Mouse (Mus musculus) forebrain, embryonic 12.5 days (tissue): ENCODE measurements at regions not wholly inside any gene's neighbourhood (a gene's known extent, or its start where the extent isn't known, plus 50 kb on each side); places are given as distances from the start of the nearest gene placed in this dataset.
A peak's percentile ranks its signal among the peaks of the same experiment; 100 is the strongest.

Experiments used
- ATAC-seq: fragments of 200-750 bp; cut with Nextera tagmentation; 2 replicates; pipeline ENCODE4 v1.8.0; 2017; ENCODE audit warnings: moderate TSS enrichment; ENCODE audit not compliant: low FRiP score
- H3K27ac ChIP-seq: fragments of 300-500 bp; sonication (generic); 2 replicates; pipeline ENCODE4 v1.5.1; 2016; ENCODE audit warnings: mild to moderate bottlenecking
- H3K27me3 ChIP-seq: fragments of 300-500 bp; sonication (generic); 2 replicates; pipeline ENCODE4 v1.6.1; 2016; ENCODE audit warnings: mild to moderate bottlenecking
- H3K36me3 ChIP-seq: fragments of 300-500 bp; sonication (generic); replicated peaks from 2 replicates; pipeline ENCODE4 v1.6.1; 2016; ENCODE audit warnings: mild to moderate bottlenecking
- H3K4me1 ChIP-seq: fragments of 300-500 bp; sonication (generic); 2 replicates; pipeline ENCODE4 v1.6.1; 2016
- H3K4me2 ChIP-seq: fragments of 300-500 bp; sonication (generic); 2 replicates; pipeline ENCODE4 v1.6.1; 2016; ENCODE audit warnings: mild to moderate bottlenecking, moderate library complexity
- H3K4me3 ChIP-seq: fragments of 300-500 bp; sonication (generic); replicated peaks from 2 replicates; pipeline ENCODE4 v1.5.1; 2016; ENCODE audit warnings: mild to moderate bottlenecking
- H3K9ac ChIP-seq: fragments of 300-500 bp; sonication (generic); 2 replicates; pipeline ENCODE4 v1.6.1; 2016; ENCODE audit warnings: mild to moderate bottlenecking
- H3K9me3 ChIP-seq: fragments of 300-500 bp; sonication (generic); 2 replicates; pipeline ENCODE4 v1.6.1; 2016
- WGBS: fragments of 180-500 bp; shearing (Covaris S2); methylation state at CpG from one replicate; pipeline ENCODE4 v1.1.7; 2016; 5-methylcytosine and 5-hydroxymethylcytosine counted together

GRCm38 (mm10) chr8:103343891-103344290, 558.4 kb upstream of the Cdh11 start:
- Histone ChIP-seq H3K27ac (no peak overlapping the region), H3K4me2 (no peak overlapping the region), H3K36me3 (no peaks in the 10 kb centered on the region), H3K4me1 (no peaks in the 10 kb centered on the region), H3K4me3 (no peak overlapping the region), H3K9ac (no peak overlapping the region), H3K27me3 (no peaks in the 10 kb centered on the region), H3K9me3 (no peaks in the 10 kb centered on the region)
- 91% methylated on average over 3 of the region's 3 CpGs for WGBS
- ATAC-seq: no peak

- Histone ChIP-seq H3K9ac (no peak overlapping the region), H3K4me3 (no peak overlapping the region), H3K27ac (no peak overlapping the region), H3K9me3 (no peaks in the 10 kb centered on the region), H3K36me3 (no peaks in the 10 kb centered on the region), H3K4me1 (no peaks in the 10 kb centered on the region), H3K4me2 (no peak overlapping the region), H3K27me3 (no peaks in the 10 kb centered on the region)
- ATAC-seq: no peak
- WGBS: 83% methylated on average over 2 of the region's 2 CpGs
Measured at GRCm38 (mm10) chr8:103344871-103345270, 559.4 kb upstream of the Cdh11 start.

- ATAC-seq: no peak
- Histone ChIP-seq H3K36me3 (no peaks in the 10 kb centered on the region), H3K9me3 (no peaks in the 10 kb centered on the region), H3K4me2 (no peak overlapping the region), H3K27ac (no peak overlapping the region), H3K9ac (no peak overlapping the region), H3K4me3 (no peak overlapping the region), H3K27me3 (no peaks in the 10 kb centered on the region), H3K4me1 (no peaks in the 10 kb centered on the region)
- 67% methylated on average over 7 of the region's 7 CpGs for WGBS
Measured at GRCm38 (mm10) chr8:103347158-103347871, 561.9 kb upstream of the Cdh11 start.

- Histone ChIP-seq H3K36me3 (no peaks in the 10 kb centered on the region), H3K27me3 (no peaks in the 10 kb centered on the region), H3K27ac (no peak overlapping the region), H3K9me3 (no peaks in the 10 kb centered on the region), H3K9ac (no peak overlapping the region), H3K4me2 (no peak overlapping the region), H3K4me1 (0 out of 2 replicates have a peak, but pooled peaks cover 4% of the 10 kb centered on the region), H3K4me3 (no peak overlapping the region)
- WGBS: 69% methylated on average over 3 of the region's 3 CpGs
- ATAC-seq: no peak
Measured at GRCm38 (mm10) chr8:103361713-103362112, 576.3 kb upstream of the Cdh11 start.

- WGBS: 75% methylated on average over 2 of the region's 2 CpGs
- Histone ChIP-seq H3K27me3 (0 out of 2 replicates have a peak, but pooled peaks cover 3% of the 10 kb centered on the region), H3K9me3 (no peaks in the 10 kb centered on the region), H3K4me1 (0 out of 2 replicates have a peak, but pooled peaks cover 4% of the 10 kb centered on the region), H3K36me3 (no peaks in the 10 kb centered on the region), H3K4me2 (no peak overlapping the region), H3K4me3 (no peak overlapping the region), H3K27ac (no peak overlapping the region), H3K9ac (no peak overlapping the region)
- ATAC-seq: no peak
Measured at GRCm38 (mm10) chr8:103370394-103370793, 585.0 kb upstream of the Cdh11 start.

- Histone ChIP-seq H3K9ac (no peak overlapping the region), H3K27me3 (no peaks in the 10 kb centered on the region), H3K9me3 (no peaks in the 10 kb centered on the region), H3K4me2 (no peak overlapping the region), H3K4me3 (no peak overlapping the region), H3K4me1 (no peaks in the 10 kb centered on the region), H3K27ac (no peak overlapping the region), H3K36me3 (no peaks in the 10 kb centered on the region)
- 68% methylated on average over 1 of the region's 1 CpGs for WGBS
- ATAC-seq: no peak
Measured at GRCm38 (mm10) chr8:103373007-103373406, 587.6 kb upstream of the Cdh11 start.

- Histone ChIP-seq H3K36me3 (no peaks in the 10 kb centered on the region), H3K9ac (no peak overlapping the region), H3K4me2 (no peak overlapping the region), H3K27ac (no peak overlapping the region), H3K4me3 (no peak overlapping the region), H3K4me1 (no peaks in the 10 kb centered on the region), H3K9me3 (no peaks in the 10 kb centered on the region), H3K27me3 (no peaks in the 10 kb centered on the region)
- WGBS: 86% methylated on average over 4 of the region's 4 CpGs
- no peak for ATAC-seq
Measured at GRCm38 (mm10) chr8:103374151-103374550, 588.7 kb upstream of the Cdh11 start.

- no peaks in the 10 kb centered on the region for H3K27me3 ChIP-seq
- H3K4me3 ChIP-seq: no peak overlapping the region
- no peak overlapping the region for H3K9ac ChIP-seq
- 60% methylated on average over 3 of the region's 3 CpGs for WGBS
- H3K9me3 ChIP-seq: no peaks in the 10 kb centered on the region
- no peak overlapping the region for H3K4me2 ChIP-seq
- no peaks in the 10 kb centered on the region for H3K36me3 ChIP-seq
- no peak for ATAC-seq
- no peak overlapping the region for H3K27ac ChIP-seq
- no peaks in the 10 kb centered on the region for H3K4me1 ChIP-seq
Measured at GRCm38 (mm10) chr8:103378545-103378944, 593.1 kb upstream of the Cdh11 start.

GRCm38 (mm10) chr8:103381575-103381974, 596.1 kb upstream of the Cdh11 start:
- H3K27me3 ChIP-seq: no peaks in the 10 kb centered on the region
- no peak overlapping the region for H3K4me3 ChIP-seq
- no peaks in the 10 kb centered on the region for H3K9me3 ChIP-seq
- H3K4me1 ChIP-seq: no peaks in the 10 kb centered on the region
- no peak overlapping the region for H3K4me2 ChIP-seq
- H3K27ac ChIP-seq: no peak overlapping the region
- WGBS: 90% methylated on average over 3 of the region's 3 CpGs
- no peak for ATAC-seq
- no peak overlapping the region for H3K9ac ChIP-seq
- H3K36me3 ChIP-seq: no peaks in the 10 kb centered on the region

GRCm38 (mm10) chr8:103391359-103391758, 605.9 kb upstream of the Cdh11 start:
- 55% methylated on average over 6 of the region's 6 CpGs for WGBS
- H3K27me3 ChIP-seq: no peaks in the 10 kb centered on the region
- H3K9ac ChIP-seq: no peak overlapping the region
- no peak overlapping the region for H3K4me3 ChIP-seq
- peaks cover 6% of the 10 kb centered on the region; the same call in 1 of the 2 replicates for H3K4me1 ChIP-seq
- H3K36me3 ChIP-seq: no peaks in the 10 kb centered on the region
- H3K27ac ChIP-seq: no peak overlapping the region
- no peaks in the 10 kb centered on the region for H3K9me3 ChIP-seq
- H3K4me2 ChIP-seq: no peak overlapping the region
- ATAC-seq: 0 out of 2 replicates have a peak, but pooled peaks have one; percentile 46

GRCm38 (mm10) chr8:103395316-103395715, 609.9 kb upstream of the Cdh11 start:
- no peaks in the 10 kb centered on the region for H3K36me3 ChIP-seq
- ATAC-seq: no peak; the same call in 1 of the 2 replicates
- 9% methylated on average over 4 of the region's 4 CpGs for WGBS
- H3K9ac ChIP-seq: no peak overlapping the region
- H3K27ac ChIP-seq: no peak overlapping the region
- H3K4me3 ChIP-seq: no peak overlapping the region
- H3K4me1 ChIP-seq: peaks cover 6% of the 10 kb centered on the region; the same call in 1 of the 2 replicates
- H3K4me2 ChIP-seq: no peak overlapping the region
- H3K27me3 ChIP-seq: peaks cover 8% of the 10 kb centered on the region; the same call in 1 of the 2 replicates
- H3K9me3 ChIP-seq: no peaks in the 10 kb centered on the region

GRCm38 (mm10) chr8:103398179-103398578, 612.7 kb upstream of the Cdh11 start:
- Histone ChIP-seq H3K4me1 (peaks cover 6% of the 10 kb centered on the region; the same call in 1 of the 2 replicates), H3K36me3 (no peaks in the 10 kb centered on the region), H3K4me3 (no peak overlapping the region), H3K9me3 (no peaks in the 10 kb centered on the region), H3K27ac (no peak overlapping the region), H3K9ac (no peak overlapping the region), H3K4me2 (no peak overlapping the region), H3K27me3 (peaks cover 8% of the 10 kb centered on the region; the same call in 1 of the 2 replicates)
- ATAC-seq: no peak
- WGBS: 69% methylated on average over 3 of the region's 3 CpGs

GRCm38 (mm10) chr8:103399466-103399865, 614.0 kb upstream of the Cdh11 start:
- Histone ChIP-seq H3K4me1 (peaks cover 6% of the 10 kb centered on the region; the same call in 1 of the 2 replicates), H3K36me3 (no peaks in the 10 kb centered on the region), H3K4me3 (no peak overlapping the region), H3K4me2 (no peak overlapping the region), H3K27ac (no peak overlapping the region), H3K27me3 (peaks cover 8% of the 10 kb centered on the region; the same call in 1 of the 2 replicates), H3K9ac (no peak overlapping the region), H3K9me3 (no peaks in the 10 kb centered on the region)
- 85% methylated on average over 3 of the region's 3 CpGs for WGBS
- ATAC-seq: no peak
